24 mouse cellular contexts compared by ENCODE assay signal in genomic region chr3:11481676-11482075, GRCm38 (mm10).
DNase-seq lines count a peak whose midpoint lies in the region; ATAC-seq lines count a peak whose summit lies in the region.
"Had no signal": no experiment of that assay in that cellular context is flagged by ENCODE, and none has a peak within 500 bp of the region (broad histone marks: within the 10 kb centered on the region; RNA-seq: fewer than 3 reads in every experiment).

No protein-coding gene starts in this region.

- DNase-seq in kidney, adult 11 months, result peak; percentile 77
- peak; percentile 65 to 78 for DNase-seq in kidney, adult 8-10 months
- peak; percentile 9 for DNase-seq in kidney, postnatal 10 days
- peak; percentile 59 to 71 for DNase-seq in kidney, postnatal 36 days
- DNase-seq in heart, adult 8-10 months (ENCODE audit: low spot score), result no peak
- DNase-seq in hindbrain, embryonic 14.5 days (ENCODE audit: low spot score), result no peak
- DNase-seq: adrenal gland, adult 8-10 months; adrenal gland, postnatal 25 days; cerebellum, adult 11-12 months; cerebellum, adult 8-10 months; cerebellum, postnatal 10 days; cerebellum, postnatal 36 days; embryo, embryonic 11 days; gastrocnemius, postnatal 36 days; heart, adult 2 months had no signal

- no peaks in the 10 kb centered on the region for H3K36me3 ChIP-seq in kidney, embryonic 15.5 days
- H3K36me3 ChIP-seq in hindbrain, embryonic 14.5 days (replicated peaks; ENCODE audit: control insufficient read depth, insufficient read depth), result no peaks in the 10 kb centered on the region
- H3K36me3 ChIP-seq: embryonic facial prominence, embryonic 10.5 days; embryonic facial prominence, embryonic 13.5 days; forebrain, embryonic 12.5 days; forebrain, embryonic 15.5 days; hindbrain, embryonic 12.5 days had no signal

- no peak overlapping the region for H3K4me2 ChIP-seq in kidney, embryonic 15.5 days
- no peak overlapping the region for H3K4me2 ChIP-seq in hindbrain, embryonic 14.5 days (replicated peaks)
- H3K4me2 ChIP-seq: embryonic facial prominence, embryonic 13.5 days; forebrain, embryonic 12.5 days; forebrain, embryonic 15.5 days; heart, embryonic 11.5 days; hindbrain, embryonic 12.5 days had no signal

- H3K9ac ChIP-seq in kidney, embryonic 15.5 days, result no peak overlapping the region
- H3K9ac ChIP-seq in hindbrain, embryonic 14.5 days, result no peak overlapping the region
- H3K9ac ChIP-seq: embryonic facial prominence, embryonic 13.5 days; forebrain, embryonic 12.5 days; forebrain, embryonic 15.5 days; hindbrain, embryonic 12.5 days had no signal

- H3K4me3 ChIP-seq in kidney, embryonic 15.5 days (replicated peaks), result no peak overlapping the region
- no peak overlapping the region for H3K4me3 ChIP-seq in hindbrain, embryonic 14.5 days (replicated peaks; ENCODE audit: low read length)
- H3K4me3 ChIP-seq: embryonic facial prominence, embryonic 10.5 days; embryonic facial prominence, embryonic 13.5 days; erythroblast, embryonic 14.5 days; forebrain, embryonic 12.5 days; forebrain, embryonic 15.5 days; heart, adult 2 months; hindbrain, embryonic 12.5 days had no signal

- H3K27me3 ChIP-seq in kidney, embryonic 15.5 days, result no peaks in the 10 kb centered on the region
- H3K27me3 ChIP-seq in hindbrain, embryonic 14.5 days (ENCODE audit: control insufficient read depth, insufficient read depth, low read length), result no peaks in the 10 kb centered on the region
- H3K27me3 ChIP-seq: embryonic facial prominence, embryonic 13.5 days; forebrain, embryonic 12.5 days; forebrain, embryonic 15.5 days; hindbrain, embryonic 12.5 days had no signal

- H3K27ac ChIP-seq in kidney, embryonic 15.5 days, result no peak overlapping the region
- no peak overlapping the region for H3K27ac ChIP-seq in hindbrain, embryonic 14.5 days
- H3K27ac ChIP-seq: embryonic facial prominence, embryonic 10.5 days; embryonic facial prominence, embryonic 13.5 days; forebrain, embryonic 12.5 days; forebrain, embryonic 15.5 days; heart, adult 2 months; hindbrain, embryonic 12.5 days had no signal

- H3K4me1 ChIP-seq in kidney, embryonic 15.5 days, result no peaks in the 10 kb centered on the region
- no peaks in the 10 kb centered on the region for H3K4me1 ChIP-seq in hindbrain, embryonic 14.5 days (replicated peaks; ENCODE audit: control insufficient read depth, insufficient read depth, low read length)
- H3K4me1 ChIP-seq: embryonic facial prominence, embryonic 10.5 days; embryonic facial prominence, embryonic 13.5 days; forebrain, embryonic 12.5 days; forebrain, embryonic 15.5 days; hindbrain, embryonic 12.5 days had no signal

- WGBS in kidney, embryonic 15.5 days, result 81% methylated on average over 4 of the region's 4 CpGs
- 80% methylated on average over 4 of the region's 4 CpGs for WGBS in hindbrain, embryonic 14.5 days

- ATAC-seq in kidney, embryonic 15.5 days (replicated peaks; ENCODE audit: low FRiP score), result no peak
- no peak for ATAC-seq in hindbrain, embryonic 14.5 days (ENCODE audit: low FRiP score)
- ATAC-seq: activated CD4-positive, CD25-positive, alpha-beta regulatory T cell, adult 4 months; forebrain, embryonic 15.5 days had no signal

- no peaks in the 10 kb centered on the region for H3K9me3 ChIP-seq in kidney, embryonic 15.5 days (replicated peaks)
- no peaks in the 10 kb centered on the region for H3K9me3 ChIP-seq in hindbrain, embryonic 14.5 days (ENCODE audit: control insufficient read depth, low read length)
- H3K9me3 ChIP-seq: embryonic facial prominence, embryonic 13.5 days; forebrain, embryonic 12.5 days; hindbrain, embryonic 12.5 days had no signal

Comparison
In these comparisons a context has a peak if more than half of its experiments do, and no peak if none do; other contexts are left out.
1. DNase-seq: peak in kidney, adult 11 months (single experiment), kidney, adult 8-10 months (2 of 2), kidney, postnatal 10 days (single experiment) and kidney, postnatal 36 days (2 of 2); none in heart, adult 8-10 months (single experiment) and hindbrain, embryonic 14.5 days (single experiment).